Mouse (Mus musculus): Measurements from ENCODE around the gene Nova1. TPM values are rescaled to one million over a fixed set of nuclear protein-coding genes. Genes with fewer than 3 reads are reported as not detected.

Nova1 gene
- total and polyA plus RNA-seq, 3 experiments: 0.88 to 2.9 (median 1.8) TPM

GRCm38 (mm10) chr12:46759450-46759849 lies 59.3 kb downstream of the Nova1 start:
- H3K27ac ChIP-seq: no peak overlapping the region
- no peaks in the 10 kb centered on the region for H3K4me1 ChIP-seq (ENCODE audit: control insufficient read depth, insufficient read depth, low read length)
- no peak for TF ChIP-seq POLR2A (IDR thresholded peaks at IDR 0.05; ENCODE audit: insufficient read depth, low read depth, low read length)
- no peak for TF ChIP-seq EP300 (IDR thresholded peaks at IDR 0.05; ENCODE audit: insufficient read depth, low read depth, low read length)
- TF ChIP-seq CTCF (IDR thresholded peaks at IDR 0.05): no peak
- no peak for DNase-seq
- no peak overlapping the region for H3K4me3 ChIP-seq
- intact Hi-C loops (cut with DNase I): no loop called here
- H3K27me3 ChIP-seq (ENCODE audit: control insufficient read depth, insufficient read depth, low read length): no peaks in the 10 kb centered on the region
- WGBS: 30% methylated on average over 7 of the region's 7 CpGs
- H3K9ac ChIP-seq (ENCODE audit: low read depth, low read length): no peak overlapping the region
- H3K79me2 ChIP-seq (replicated peaks; ENCODE audit: control insufficient read depth, insufficient read depth, low read length): no peaks in the 10 kb centered on the region
- H3K36me3 ChIP-seq (ENCODE audit: control insufficient read depth, insufficient read depth, low read length): no peaks in the 10 kb centered on the region

- Histone ChIP-seq H3K79me2 (replicated peaks; ENCODE audit: control insufficient read depth, insufficient read depth, low read length) (no peaks in the 10 kb centered on the region), H3K36me3 (ENCODE audit: control insufficient read depth, insufficient read depth, low read length) (no peaks in the 10 kb centered on the region), H3K27ac (no peak overlapping the region), H3K4me3 (no peak overlapping the region), H3K27me3 (ENCODE audit: control insufficient read depth, insufficient read depth, low read length) (no peaks in the 10 kb centered on the region), H3K9ac (ENCODE audit: low read depth, low read length) (no peak overlapping the region), H3K4me1 (ENCODE audit: control insufficient read depth, insufficient read depth, low read length) (no peaks in the 10 kb centered on the region)
- 55% methylated on average over 4 of the region's 4 CpGs for WGBS
- TF ChIP-seq CTCF (IDR thresholded peaks at IDR 0.05) (no peak), EP300 (IDR thresholded peaks at IDR 0.05; ENCODE audit: insufficient read depth, low read depth, low read length) (no peak), POLR2A (IDR thresholded peaks at IDR 0.05; ENCODE audit: insufficient read depth, low read depth, low read length) (no peak)
- DNase-seq: no peak
- intact Hi-C loops (cut with DNase I): no loop called here
These were observed 64.3 kb downstream of the Nova1 start for GRCm38 (mm10) chr12:46754325-46754848.

GRCm38 (mm10) chr12:46753096-46753495 lies 65.6 kb downstream of the Nova1 start:
- H3K36me3 ChIP-seq (ENCODE audit: control insufficient read depth, insufficient read depth, low read length): no peaks in the 10 kb centered on the region
- WGBS: 65% methylated on average over 3 of the region's 3 CpGs
- no peak overlapping the region for H3K9ac ChIP-seq (ENCODE audit: low read depth, low read length)
- H3K27me3 ChIP-seq (ENCODE audit: control insufficient read depth, insufficient read depth, low read length): no peaks in the 10 kb centered on the region
- H3K4me1 ChIP-seq (ENCODE audit: control insufficient read depth, insufficient read depth, low read length): no peaks in the 10 kb centered on the region
- H3K4me3 ChIP-seq: no peak overlapping the region
- intact Hi-C loops (cut with DNase I): no loop called here
- H3K27ac ChIP-seq: no peak overlapping the region
- H3K79me2 ChIP-seq (replicated peaks; ENCODE audit: control insufficient read depth, insufficient read depth, low read length): no peaks in the 10 kb centered on the region
- TF ChIP-seq POLR2A (IDR thresholded peaks at IDR 0.05; ENCODE audit: insufficient read depth, low read depth, low read length) (no peak), EP300 (IDR thresholded peaks at IDR 0.05; ENCODE audit: insufficient read depth, low read depth, low read length) (no peak), CTCF (IDR thresholded peaks at IDR 0.05) (no peak)
- DNase-seq: no peak

DNA sequence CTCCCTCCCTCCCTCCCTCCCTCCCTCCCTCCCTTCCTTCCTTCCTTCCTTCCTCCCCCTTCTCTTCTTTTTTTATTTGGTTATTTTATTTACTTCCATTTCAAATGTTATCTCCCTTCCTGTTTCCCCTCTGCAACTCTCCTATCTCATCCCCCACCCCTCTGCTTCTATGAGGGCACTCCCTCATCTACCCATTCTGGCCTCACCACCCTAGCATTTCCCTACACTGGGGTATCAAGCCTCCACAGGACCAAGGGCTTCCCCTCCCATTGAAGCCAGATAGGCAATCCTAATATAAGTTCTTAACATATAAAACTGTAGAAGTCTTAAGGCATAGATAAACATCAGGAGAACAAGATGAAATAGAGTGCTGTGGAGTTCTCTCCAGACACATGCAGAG lies 85.5 kb downstream of the Nova1 start:
- Histone ChIP-seq H3K9ac (ENCODE audit: low read depth, low read length) (no peak overlapping the region), H3K27me3 (ENCODE audit: control insufficient read depth, insufficient read depth, low read length) (no peaks in the 10 kb centered on the region), H3K79me2 (replicated peaks; ENCODE audit: control insufficient read depth, insufficient read depth, low read length) (no peaks in the 10 kb centered on the region), H3K4me3 (no peak overlapping the region), H3K36me3 (ENCODE audit: control insufficient read depth, insufficient read depth, low read length) (no peaks in the 10 kb centered on the region), H3K27ac (no peak overlapping the region), H3K4me1 (ENCODE audit: control insufficient read depth, insufficient read depth, low read length) (no peaks in the 10 kb centered on the region)
- no peak for DNase-seq
- TF ChIP-seq EP300 (IDR thresholded peaks at IDR 0.05; ENCODE audit: insufficient read depth, low read depth, low read length) (no peak), POLR2A (IDR thresholded peaks at IDR 0.05; ENCODE audit: insufficient read depth, low read depth, low read length) (no peak), CTCF (IDR thresholded peaks at IDR 0.05) (no peak)
- intact Hi-C loops (cut with DNase I): no loop called here

DNA sequence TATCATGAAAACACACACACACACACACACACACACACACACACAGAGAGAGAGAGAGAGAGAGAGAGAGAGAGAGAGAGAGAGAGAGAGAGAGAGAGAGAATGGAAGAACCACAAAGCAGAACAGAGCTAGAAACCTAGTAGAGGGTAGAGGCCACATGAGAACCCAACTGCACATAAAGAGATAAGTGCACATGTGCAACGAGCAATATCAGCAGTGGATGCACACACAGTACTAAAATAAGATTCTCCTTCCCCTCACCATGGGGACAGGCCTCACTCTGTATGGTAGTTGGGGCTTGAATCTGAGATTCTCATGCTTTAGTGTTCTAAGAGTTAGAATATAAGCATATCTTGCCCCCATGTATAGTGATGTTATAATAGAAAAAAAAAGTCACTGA lies 86.8 kb downstream of the Nova1 start:
- no peak for DNase-seq
- Histone ChIP-seq H3K27ac (no peak overlapping the region), H3K4me3 (no peak overlapping the region), H3K27me3 (ENCODE audit: control insufficient read depth, insufficient read depth, low read length) (no peaks in the 10 kb centered on the region), H3K79me2 (replicated peaks; ENCODE audit: control insufficient read depth, insufficient read depth, low read length) (no peaks in the 10 kb centered on the region), H3K4me1 (ENCODE audit: control insufficient read depth, insufficient read depth, low read length) (peaks cover 1% of the 10 kb centered on the region; the same call in 1 of the 2 replicates), H3K9ac (ENCODE audit: low read depth, low read length) (no peak overlapping the region), H3K36me3 (ENCODE audit: control insufficient read depth, insufficient read depth, low read length) (no peaks in the 10 kb centered on the region)
- TF ChIP-seq EP300 (IDR thresholded peaks at IDR 0.05; ENCODE audit: insufficient read depth, low read depth, low read length): no peak
- TF ChIP-seq POLR2A (IDR thresholded peaks at IDR 0.05; ENCODE audit: insufficient read depth, low read depth, low read length): no peak
- no peak for TF ChIP-seq CTCF (IDR thresholded peaks at IDR 0.05)
- WGBS: 28% methylated on average over 1 of the region's 1 CpGs
- intact Hi-C loops (cut with DNase I): no loop called here

DNA sequence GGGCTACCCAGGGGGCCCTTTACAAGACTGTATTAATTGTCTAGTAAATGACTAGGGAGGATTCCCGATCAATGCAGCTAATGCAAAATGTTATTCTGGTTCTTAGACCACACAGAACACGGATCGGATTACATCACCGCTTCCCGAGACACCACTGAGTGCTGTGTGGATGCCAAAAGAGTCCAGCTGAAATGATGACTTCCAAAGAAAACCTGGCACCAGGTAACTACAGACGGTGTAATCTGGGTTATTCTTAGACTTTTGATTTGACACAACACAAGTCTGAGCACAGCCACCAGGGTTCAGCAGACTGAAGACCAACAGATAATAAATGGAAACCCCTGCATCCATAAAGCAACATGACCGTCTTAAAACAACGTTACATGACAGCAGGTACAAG lies 96.8 kb downstream of the Nova1 start:
- Histone ChIP-seq H3K4me1 (ENCODE audit: control insufficient read depth, insufficient read depth, low read length) (no peaks in the 10 kb centered on the region), H3K79me2 (replicated peaks; ENCODE audit: control insufficient read depth, insufficient read depth, low read length) (no peaks in the 10 kb centered on the region), H3K9ac (ENCODE audit: low read depth, low read length) (no peak overlapping the region), H3K4me3 (no peak overlapping the region), H3K27ac (no peak overlapping the region), H3K36me3 (ENCODE audit: control insufficient read depth, insufficient read depth, low read length) (no peaks in the 10 kb centered on the region), H3K27me3 (ENCODE audit: control insufficient read depth, insufficient read depth, low read length) (no peaks in the 10 kb centered on the region)
- 61% methylated on average over 8 of the region's 8 CpGs for WGBS
- no peak for DNase-seq
- intact Hi-C loops (cut with DNase I): no loop called here
- no peak for TF ChIP-seq EP300 (IDR thresholded peaks at IDR 0.05; ENCODE audit: insufficient read depth, low read depth, low read length)

Measured in heart, adult 2 months (tissue).